23 mouse cellular contexts compared by ENCODE assay signal in the genomic region with DNA sequence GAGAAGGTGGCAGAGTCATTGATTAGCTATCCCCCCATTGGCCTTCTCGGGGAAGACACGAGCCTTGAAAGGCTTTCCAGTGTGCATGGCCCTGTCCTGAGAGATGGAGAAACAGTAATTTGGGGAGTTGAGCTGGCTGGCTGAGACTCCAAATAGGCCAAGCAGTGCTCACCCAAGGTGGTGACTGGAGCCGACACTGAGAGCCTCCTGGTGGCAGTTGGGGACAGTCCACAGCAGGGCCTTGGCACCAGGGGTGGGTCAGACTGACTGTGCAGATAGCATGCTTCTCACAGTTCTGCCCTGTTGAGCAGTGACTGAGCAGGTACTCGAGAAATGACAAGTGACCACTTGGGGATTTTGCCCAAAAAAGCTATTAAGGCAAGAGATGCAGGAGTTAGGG. TPM values are rescaled to one million over a fixed set of nuclear protein-coding genes. Genes with fewer than 3 reads are reported as not detected.
DNase-seq lines count a peak whose midpoint lies in the region; ATAC-seq and TF ChIP-seq lines count a peak whose summit lies in the region.
"Had no signal": no experiment of that assay in that cellular context is flagged by ENCODE, and none has a peak within 500 bp of the region (broad histone marks: within the 10 kb centered on the region; RNA-seq: fewer than 3 reads in every experiment).

No protein-coding gene starts in this region.

- no peak overlapping the region for H3K4me2 ChIP-seq in intestine, postnatal 0 days (replicated peaks; ENCODE audit: low read depth)
- H3K4me2 ChIP-seq in intestine, embryonic 16.5 days (ENCODE audit: low read depth, low read length), result no peak overlapping the region
- no peak overlapping the region for H3K4me2 ChIP-seq in lung, postnatal 0 days (replicated peaks; ENCODE audit: low read depth, low read length)
- H3K4me2 ChIP-seq in forebrain, postnatal 0 days (ENCODE audit: low read depth), result no peak overlapping the region
- H3K4me2 ChIP-seq: heart, embryonic 11.5 days; hindbrain, embryonic 12.5 days; hindbrain, embryonic 15.5 days had no signal

- no peaks in the 10 kb centered on the region for H3K4me1 ChIP-seq in intestine, postnatal 0 days (replicated peaks; ENCODE audit: control insufficient read depth, insufficient read depth, low read length)
- no peaks in the 10 kb centered on the region for H3K4me1 ChIP-seq in intestine, embryonic 16.5 days (ENCODE audit: control insufficient read depth, insufficient read depth, low read length)
- no peaks in the 10 kb centered on the region for H3K4me1 ChIP-seq in lung, postnatal 0 days (ENCODE audit: insufficient read depth, low read depth, low read length)
- H3K4me1 ChIP-seq in forebrain, postnatal 0 days (ENCODE audit: insufficient read depth), result no peaks in the 10 kb centered on the region
- H3K4me1 ChIP-seq: hindbrain, embryonic 12.5 days; hindbrain, embryonic 15.5 days had no signal

- no peak overlapping the region for H3K4me3 ChIP-seq in intestine, postnatal 0 days (ENCODE audit: low read depth, low read length)
- no peak overlapping the region for H3K4me3 ChIP-seq in intestine, embryonic 16.5 days (ENCODE audit: low read length)
- H3K4me3 ChIP-seq in lung, postnatal 0 days (ENCODE audit: low read depth, low read length), result no peak overlapping the region
- H3K4me3 ChIP-seq in forebrain, postnatal 0 days (ENCODE audit: low read depth, low read length), result no peak overlapping the region
- H3K4me3 ChIP-seq: hindbrain, embryonic 12.5 days; hindbrain, embryonic 15.5 days had no signal

- H3K36me3 ChIP-seq in intestine, postnatal 0 days (ENCODE audit: control insufficient read depth, insufficient read depth), result peaks cover 68% of the 10 kb centered on the region
- H3K36me3 ChIP-seq in intestine, embryonic 16.5 days (ENCODE audit: control insufficient read depth, insufficient read depth, low read length), result peaks cover 26% of the 10 kb centered on the region
- peaks cover 29% of the 10 kb centered on the region for H3K36me3 ChIP-seq in lung, postnatal 0 days (ENCODE audit: insufficient read depth, low read length)
- peaks cover 80% of the 10 kb centered on the region for H3K36me3 ChIP-seq in forebrain, postnatal 0 days (ENCODE audit: insufficient read depth)

- no peak for ATAC-seq in intestine, postnatal 0 days
- no peak for ATAC-seq in intestine, embryonic 16.5 days
- 0 out of 2 replicates have a peak, but pooled peaks have one; percentile 21 for ATAC-seq in lung, postnatal 0 days
- ATAC-seq in forebrain, postnatal 0 days, result no peak
- ATAC-seq: activated CD4-positive, CD25-positive, alpha-beta regulatory T cell, adult 4 months; forebrain, embryonic 14.5 days had no signal

- DNase-seq in heart, adult 11 months, result peak; percentile 81
- no peak for DNase-seq in heart, postnatal 4 days
- no peak for DNase-seq in lung, postnatal 0 days (ENCODE audit: low spot score)
- no peak for DNase-seq in lung, postnatal 14 days
- no peak for DNase-seq in forebrain, postnatal 0 days
- DNase-seq: adrenal gland, postnatal 10 days; adrenal gland, postnatal 36 days; cerebellum, adult 18-20 months; cerebellum, adult 9-10 months; cerebellum, postnatal 14 days; gastrocnemius, postnatal 25 days; heart, postnatal 36 days had no signal

- no peaks in the 10 kb centered on the region for H3K27me3 ChIP-seq in intestine, postnatal 0 days (replicated peaks; ENCODE audit: control insufficient read depth, insufficient read depth, low read length)
- no peaks in the 10 kb centered on the region for H3K27me3 ChIP-seq in intestine, embryonic 16.5 days (replicated peaks; ENCODE audit: control insufficient read depth, insufficient read depth, low read length)
- no peaks in the 10 kb centered on the region for H3K27me3 ChIP-seq in lung, postnatal 0 days (replicated peaks; ENCODE audit: insufficient read depth, low read length)
- H3K27me3 ChIP-seq in forebrain, postnatal 0 days (ENCODE audit: insufficient read depth, low read length), result no peaks in the 10 kb centered on the region
- H3K27me3 ChIP-seq: hindbrain, embryonic 12.5 days; hindbrain, embryonic 15.5 days had no signal

- no peak overlapping the region for H3K27ac ChIP-seq in intestine, postnatal 0 days (ENCODE audit: low read depth, low read length)
- H3K27ac ChIP-seq in intestine, embryonic 16.5 days (ENCODE audit: low read length), result no peak overlapping the region
- no peak overlapping the region for H3K27ac ChIP-seq in lung, postnatal 0 days (ENCODE audit: low read length)
- no peak overlapping the region for H3K27ac ChIP-seq in forebrain, postnatal 0 days (ENCODE audit: low read depth, low read length)
- H3K27ac ChIP-seq: hindbrain, embryonic 12.5 days; hindbrain, embryonic 15.5 days had no signal

- no peak for TF ChIP-seq EP300 in lung, postnatal 0 days (IDR thresholded peaks at IDR 0.05)

- 71% methylated on average over 4 of the region's 4 CpGs for WGBS in intestine, postnatal 0 days
- WGBS in intestine, embryonic 16.5 days, result 83% methylated on average over 4 of the region's 4 CpGs
- WGBS in lung, postnatal 0 days, result 74% methylated on average over 4 of the region's 4 CpGs
- 85% methylated on average over 4 of the region's 4 CpGs for WGBS in forebrain, postnatal 0 days

- H3K9ac ChIP-seq in intestine, postnatal 0 days (ENCODE audit: low read depth, low read length), result no peak overlapping the region
- no peak overlapping the region for H3K9ac ChIP-seq in intestine, embryonic 16.5 days (ENCODE audit: low read depth, low read length)
- H3K9ac ChIP-seq in lung, postnatal 0 days (replicated peaks; ENCODE audit: low read depth), result no peak overlapping the region
- H3K9ac ChIP-seq in forebrain, postnatal 0 days, result no peak overlapping the region
- H3K9ac ChIP-seq: hindbrain, embryonic 12.5 days; hindbrain, embryonic 15.5 days had no signal

- 0 out of 2 replicates have a peak, but pooled peaks have one; percentile 3 for TF ChIP-seq CTCF in intestine, postnatal 0 days (IDR thresholded peaks at IDR 0.05; ENCODE audit: low read depth)
- TF ChIP-seq CTCF in lung, postnatal 0 days (IDR thresholded peaks at IDR 0.05), result no peak
- no peak for TF ChIP-seq CTCF in forebrain, postnatal 0 days (IDR thresholded peaks at IDR 0.05; ENCODE audit: low read depth)

- no peaks in the 10 kb centered on the region for H3K9me3 ChIP-seq in intestine, postnatal 0 days (ENCODE audit: control insufficient read depth)
- no peaks in the 10 kb centered on the region for H3K9me3 ChIP-seq in intestine, embryonic 16.5 days (ENCODE audit: control insufficient read depth, low read length)
- no peaks in the 10 kb centered on the region for H3K9me3 ChIP-seq in lung, postnatal 0 days (ENCODE audit: low read length)
- H3K9me3 ChIP-seq in forebrain, postnatal 0 days (ENCODE audit: low read length), result no peaks in the 10 kb centered on the region
- H3K9me3 ChIP-seq: hindbrain, embryonic 12.5 days; hindbrain, embryonic 15.5 days had no signal

RNA-seq across cellular contexts. Expression of a gene that starts 13.2 kb away (rescaled TPM):
- total RNA-seq in heart, postnatal 4 days (2021), result 10 to 100 TPM; 47.8 to 49.7 TPM
- polyA plus RNA-seq in intestine, postnatal 0 days (2015; fragmentation: Nextera tagmentation; extraction: Ambion mirVana), result 16.7 and 20.6 TPM in 2 replicates
- 34.3 and 35.2 TPM in 2 replicates for polyA plus RNA-seq in intestine, embryonic 16.5 days (2015; fragmentation: Nextera tagmentation; extraction: Ambion mirVana)
- polyA plus RNA-seq in lung, postnatal 0 days (2015; fragmentation: Nextera tagmentation; extraction: Ambion mirVana), result 25.9 and 27.1 TPM in 2 replicates
- 49.8 and 60.1 TPM in 2 replicates for total RNA-seq in forebrain, postnatal 0 days (2014; rRNA removed)
- 34.5 and 37.8 TPM in 2 replicates for polyA plus RNA-seq in forebrain, postnatal 0 days (2015; fragmentation: Nextera tagmentation; extraction: Ambion mirVana)

RNA-seq across cellular contexts. Expression of a gene that starts 13.3 kb away (rescaled TPM):
- total RNA-seq in heart, postnatal 4 days (2021), result 1 to 10 TPM; 6.5 to 9.2 TPM
- polyA plus RNA-seq in intestine, postnatal 0 days (2015; fragmentation: Nextera tagmentation; extraction: Ambion mirVana), result 3.0 and 3.1 TPM in 2 replicates
- 4.8 and 5.2 TPM in 2 replicates for polyA plus RNA-seq in intestine, embryonic 16.5 days (2015; fragmentation: Nextera tagmentation; extraction: Ambion mirVana)
- 28.8 and 29.5 TPM in 2 replicates for polyA plus RNA-seq in lung, postnatal 0 days (2015; fragmentation: Nextera tagmentation; extraction: Ambion mirVana)
- total RNA-seq in forebrain, postnatal 0 days (2014; rRNA removed), result 9.0 and 11.0 TPM in 2 replicates
- 10.1 and 16.0 TPM in 2 replicates for polyA plus RNA-seq in forebrain, postnatal 0 days (2015; fragmentation: Nextera tagmentation; extraction: Ambion mirVana)

RNA-seq across cellular contexts. Expression of a gene that starts 13.9 kb away (rescaled TPM):
- 10 to 100 TPM; 31.8 to 38.0 TPM for total RNA-seq in heart, postnatal 4 days (2021)
- 3.0 and 3.8 TPM in 2 replicates for polyA plus RNA-seq in intestine, postnatal 0 days (2015; fragmentation: Nextera tagmentation; extraction: Ambion mirVana)
- polyA plus RNA-seq in intestine, embryonic 16.5 days (2015; fragmentation: Nextera tagmentation; extraction: Ambion mirVana), result 7.9 and 8.5 TPM in 2 replicates
- 5.2 and 6.0 TPM in 2 replicates for polyA plus RNA-seq in lung, postnatal 0 days (2015; fragmentation: Nextera tagmentation; extraction: Ambion mirVana)
- total RNA-seq in forebrain, postnatal 0 days (2014; rRNA removed), result 27.6 and 35.7 TPM in 2 replicates
- polyA plus RNA-seq in forebrain, postnatal 0 days (2015; fragmentation: Nextera tagmentation; extraction: Ambion mirVana), result 9.6 and 10.5 TPM in 2 replicates

RNA-seq across cellular contexts. Expression of a gene that starts 28.6 kb away (rescaled TPM):
- total RNA-seq in heart, postnatal 4 days (2021), result 10 to 100 TPM; 18.1 to 19.4 TPM
- 25.1 and 25.7 TPM in 2 replicates for polyA plus RNA-seq in intestine, postnatal 0 days (2015; fragmentation: Nextera tagmentation; extraction: Ambion mirVana)
- polyA plus RNA-seq in intestine, embryonic 16.5 days (2015; fragmentation: Nextera tagmentation; extraction: Ambion mirVana), result 35.7 and 37.7 TPM in 2 replicates
- polyA plus RNA-seq in lung, postnatal 0 days (2015; fragmentation: Nextera tagmentation; extraction: Ambion mirVana), result 31.7 and 34.4 TPM in 2 replicates
- 45.7 and 62.4 TPM in 2 replicates for total RNA-seq in forebrain, postnatal 0 days (2014; rRNA removed)
- polyA plus RNA-seq in forebrain, postnatal 0 days (2015; fragmentation: Nextera tagmentation; extraction: Ambion mirVana), result 53.4 and 53.8 TPM in 2 replicates

RNA-seq across cellular contexts. Expression of a gene that starts 40.5 kb away (rescaled TPM):
- under 1 TPM in 1 of 2 experiments, not detected in 1; 0.45 TPM for total RNA-seq in heart, postnatal 4 days (2021)
- polyA plus RNA-seq in intestine, postnatal 0 days (2015; fragmentation: Nextera tagmentation; extraction: Ambion mirVana), result 1.9 and 3.8 TPM in 2 replicates
- polyA plus RNA-seq in intestine, embryonic 16.5 days (2015; fragmentation: Nextera tagmentation; extraction: Ambion mirVana), result 5.1 and 7.7 TPM in 2 replicates
- polyA plus RNA-seq in lung, postnatal 0 days (2015; fragmentation: Nextera tagmentation; extraction: Ambion mirVana), result 5.4 and 6.1 TPM in 2 replicates
- 2.4 and 2.8 TPM in 2 replicates for total RNA-seq in forebrain, postnatal 0 days (2014; rRNA removed)
- polyA plus RNA-seq in forebrain, postnatal 0 days (2015; fragmentation: Nextera tagmentation; extraction: Ambion mirVana), result 3.8 and 7.7 TPM in 2 replicates
- total RNA-seq: adrenal gland, adult 18-20 months; adrenal gland, postnatal 10 days; adrenal gland, postnatal 36 days; ES-E14; gastrocnemius, adult 8-10 months; gastrocnemius, postnatal 25 days; heart, adult 8-10 months; heart, postnatal 36 days had no signal
